Mouse (Mus musculus) stomach, postnatal 0 days (tissue): ENCODE results near the gene Glmp.

Experiments
- CTCF ChIP-seq: IDR thresholded peaks from 2 replicates; pipeline ENCODE4 v1.5.1; 2016; ENCODE audit warnings: antibody characterized with exemption, low read depth, mild to moderate bottlenecking, moderate library complexity
- EP300 ChIP-seq: optimal IDR thresholded peaks from 2 replicates; pipeline ENCODE3; 2016; ENCODE audit warnings: antibody characterized with exemption

DNA sequence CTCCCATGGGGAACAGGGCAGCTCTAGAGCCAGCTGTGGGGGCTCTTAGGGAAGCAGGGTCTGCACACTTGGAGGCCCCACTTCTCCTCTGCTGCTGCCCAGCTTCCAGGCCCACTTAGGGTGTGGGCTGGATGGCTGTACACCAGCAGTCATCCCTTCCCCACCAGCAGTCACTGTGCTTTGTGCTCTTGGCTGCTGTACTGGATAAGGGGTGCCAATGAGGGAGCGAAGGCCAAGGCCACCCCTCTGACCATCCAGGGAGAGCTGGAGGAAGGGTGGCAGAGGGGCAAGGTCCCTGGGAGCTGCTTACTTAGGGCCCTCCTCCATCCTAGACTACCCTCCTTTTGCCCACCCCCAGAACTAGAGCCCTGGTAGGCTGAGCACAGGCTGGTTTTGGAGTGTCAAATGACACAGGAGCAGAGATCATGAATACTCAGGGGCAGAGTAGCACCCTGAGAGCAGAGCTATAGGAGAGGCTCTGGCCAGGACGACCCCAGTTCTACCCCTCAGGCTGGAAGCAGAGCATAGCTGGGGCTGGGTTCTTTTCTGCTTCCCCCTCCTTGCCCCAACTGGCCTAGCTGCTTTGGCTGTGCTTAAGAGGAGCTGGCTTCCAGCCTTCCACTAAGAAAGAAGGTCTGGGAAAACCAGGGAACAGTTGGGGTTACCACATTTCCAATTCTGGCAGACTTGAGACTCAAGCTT lies 36.9 kb downstream of the Glmp start:
- no peak for TF ChIP-seq CTCF
- no peak for TF ChIP-seq EP300
